18 mouse cellular contexts compared by ENCODE assay signal in the genomic region with DNA sequence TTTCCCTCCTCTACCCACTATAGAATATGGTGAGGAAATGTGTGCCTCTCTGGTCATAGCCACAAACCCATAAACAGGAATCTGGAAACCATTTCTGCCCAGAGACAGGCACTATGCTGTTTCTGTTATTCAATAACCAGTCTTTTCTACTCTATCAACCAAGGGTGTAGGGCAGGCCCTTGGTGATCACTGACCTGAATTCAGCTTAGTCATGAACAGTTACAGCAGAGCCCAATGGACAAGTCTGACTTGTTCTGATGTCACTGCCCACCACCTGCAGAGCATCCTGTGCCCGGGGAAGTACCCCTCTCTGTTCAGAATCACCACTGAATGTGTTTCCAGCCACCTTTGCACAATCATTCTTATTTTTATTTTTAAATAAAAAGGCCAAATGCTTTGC.
DNase-seq lines count a peak whose midpoint lies in the region; ATAC-seq and TF ChIP-seq lines count a peak whose summit lies in the region.
"Had no signal": no experiment of that assay in that cellular context is flagged by ENCODE, and none has a peak within 500 bp of the region (broad histone marks: within the 10 kb centered on the region; RNA-seq: fewer than 3 reads in every experiment).

No protein-coding gene starts in this region.

- CTCF ChIA-PET in Patski (lab: Charles Lee): interaction anchor here (1.4 to 1.6 kb wide), 2 partner anchors 177 to 180 kb away, joined by 4 to 5 read pairs; no protein-coding TSS in a partner anchor

- no peak overlapping the region for H3K9ac ChIP-seq in kidney, embryonic 16.5 days (replicated peaks; ENCODE audit: low read length)
- H3K9ac ChIP-seq in forebrain, embryonic 12.5 days: no peak overlapping the region
- H3K9ac ChIP-seq: hindbrain, embryonic 13.5 days; limb, embryonic 12.5 days; liver, embryonic 13.5 days; lung, embryonic 15.5 days had no signal

- in situ Hi-C loops in Patski (cut with MboI; ENCODE audit: low pct_unique_long_range_greater_than_20kb): loop anchor here (10.0 kb wide), 2 partner anchors 273 to 477 kb away; no protein-coding TSS in a partner anchor

- peak; percentile 97 for ATAC-seq in Patski
- ATAC-seq in kidney, embryonic 16.5 days (ENCODE audit: low FRiP score, low TSS enrichment): peak; percentile 96
- ATAC-seq in megakaryocyte progenitor cell, adult 5-6 weeks (replicated peaks; ENCODE audit: poor library complexity): peak; percentile 41
- ATAC-seq in erythroblast, adult 5-6 weeks (replicated peaks; ENCODE audit: low FRiP score, poor library complexity, severe bottlenecking): no peak
- ATAC-seq in cerebellum, adult (ENCODE audit: insufficient number of reproducible peaks, low FRiP score, low TSS enrichment): no peak
- ATAC-seq in forebrain, embryonic 12.5 days (ENCODE audit: low FRiP score): no peak
- ATAC-seq: inflammation-experienced regulatory T-cells, adult 6 months had no signal

- no peaks in the 10 kb centered on the region for H3K9me3 ChIP-seq in kidney, embryonic 16.5 days (ENCODE audit: low read length)
- no peaks in the 10 kb centered on the region for H3K9me3 ChIP-seq in forebrain, embryonic 12.5 days
- H3K9me3 ChIP-seq: hindbrain, embryonic 13.5 days; limb, embryonic 12.5 days; liver, embryonic 13.5 days; lung, embryonic 15.5 days; midbrain, embryonic 10.5 days had no signal

- no peaks in the 10 kb centered on the region for H3K27me3 ChIP-seq in Patski
- H3K27me3 ChIP-seq in kidney, embryonic 16.5 days (ENCODE audit: insufficient read depth, low read length): no peaks in the 10 kb centered on the region
- H3K27me3 ChIP-seq in forebrain, embryonic 12.5 days: no peaks in the 10 kb centered on the region
- H3K27me3 ChIP-seq: hindbrain, embryonic 13.5 days; limb, embryonic 12.5 days; liver, embryonic 13.5 days; lung, embryonic 15.5 days had no signal

- H3K4me3 ChIP-seq in kidney, embryonic 16.5 days (ENCODE audit: low read length): no peak overlapping the region
- no peak overlapping the region for H3K4me3 ChIP-seq in forebrain, embryonic 12.5 days (replicated peaks)
- H3K4me3 ChIP-seq: hindbrain, embryonic 13.5 days; limb, embryonic 12.5 days; liver, embryonic 13.5 days; lung, embryonic 15.5 days; midbrain, embryonic 10.5 days had no signal

- H3K4me2 ChIP-seq in kidney, embryonic 16.5 days (replicated peaks; ENCODE audit: low read depth, low read length): no peak overlapping the region
- no peak overlapping the region for H3K4me2 ChIP-seq in forebrain, embryonic 12.5 days
- H3K4me2 ChIP-seq: hindbrain, embryonic 13.5 days; limb, embryonic 12.5 days; liver, embryonic 13.5 days; lung, embryonic 15.5 days had no signal

- no peaks in the 10 kb centered on the region for H3K36me3 ChIP-seq in kidney, embryonic 16.5 days (ENCODE audit: insufficient read depth, low read length)
- H3K36me3 ChIP-seq in forebrain, embryonic 12.5 days (replicated peaks): no peaks in the 10 kb centered on the region
- H3K36me3 ChIP-seq: hindbrain, embryonic 13.5 days; limb, embryonic 12.5 days; liver, embryonic 13.5 days; lung, embryonic 15.5 days; midbrain, embryonic 10.5 days had no signal

- H3K4me1 ChIP-seq in kidney, embryonic 16.5 days (ENCODE audit: insufficient read depth, low read length): peaks cover 13% of the 10 kb centered on the region
- no peaks in the 10 kb centered on the region for H3K4me1 ChIP-seq in forebrain, embryonic 12.5 days
- H3K4me1 ChIP-seq: hindbrain, embryonic 13.5 days; limb, embryonic 12.5 days; lung, embryonic 15.5 days; midbrain, embryonic 10.5 days had no signal

- 52% methylated on average over 1 of the region's 1 CpGs for WGBS in kidney, embryonic 16.5 days
- 81% methylated on average over 1 of the region's 1 CpGs for WGBS in forebrain, embryonic 12.5 days

- H3K27ac ChIP-seq in kidney, embryonic 16.5 days (ENCODE audit: low read length): peak overlapping the region; percentile 56; the same call in 1 of the 2 replicates
- no peak overlapping the region for H3K27ac ChIP-seq in forebrain, embryonic 12.5 days
- H3K27ac ChIP-seq: hindbrain, embryonic 13.5 days; limb, embryonic 12.5 days; liver, embryonic 13.5 days; lung, embryonic 15.5 days; midbrain, embryonic 10.5 days had no signal

- POLR2A ChIA-PET in Patski (lab: Charles Lee): no interaction called here

- TF ChIP-seq CTCF in Patski (IDR thresholded peaks at IDR 0.05): no peak

- DNase-seq in Patski (ENCODE audit: low read depth, low spot score): peak; percentile 71
- DNase-seq in kidney, adult 11 months: peak; percentile 83
- DNase-seq: adrenal gland, postnatal 25 days; cerebellum, adult 18-20 months; cerebellum, postnatal 36 days; liver, embryonic 13.5 days; lung, postnatal 4 days; thymus, postnatal 14 days had no signal

Comparison
In these comparisons a context has a peak if more than half of its experiments do, and no peak if none do; other contexts are left out.
1. ATAC-seq: peak in Patski (single experiment), kidney, embryonic 16.5 days (single experiment) and megakaryocyte progenitor cell, adult 5-6 weeks (single experiment); none in erythroblast, adult 5-6 weeks (single experiment), cerebellum, adult (single experiment) and forebrain, embryonic 12.5 days (single experiment).